Mouse (Mus musculus): ENCODE data around the gene Il13.

GRCm38 (mm10) chr11:53623573-53623972, 10.9 kb downstream of the Il13 start:
- TF ChIP-seq CTCF (IDR thresholded peaks at IDR 0.05 in 2 of 3, conservative IDR thresholded peaks at IDR 0.05 in 1 of 3; ENCODE audit: control insufficient read depth in 1 of 3, insufficient read depth in 1 of 3, low read depth in 2 of 3, low read length in 3 of 3, poor library complexity in 1 of 3, severe bottlenecking in 1 of 3) (no peak), SMC3 (IDR thresholded peaks at IDR 0.05; ENCODE audit: low read depth, low read length) (no peak), NELFE (IDR thresholded peaks at IDR 0.05; ENCODE audit: low read depth, low read length) (no peak), E2F4 (IDR thresholded peaks at IDR 0.05; ENCODE audit: borderline replicate concordance, low read depth, low read length) (no peak), POLR2A (IDR thresholded peaks at IDR 0.05; ENCODE audit: control insufficient read depth in 1 of 2, insufficient read depth in 1 of 2, low read depth in 1 of 2, low read length in 2 of 2, poor library complexity in 1 of 2) (no peak), USF2 (IDR thresholded peaks at IDR 0.05; ENCODE audit: borderline replicate concordance in 1 of 2, insufficient read depth in 1 of 2, low read depth in 1 of 2, low read length in 2 of 2) (no peak), NRF1 (IDR thresholded peaks at IDR 0.05; ENCODE audit: insufficient read depth, low read depth, low read length, poor library complexity, severe bottlenecking) (no peak), CHD1 (IDR thresholded peaks at IDR 0.05; ENCODE audit: low read depth, low read length) (no peak), HCFC1 (IDR thresholded peaks at IDR 0.05; ENCODE audit: low read depth, low read length) (no peak), EP300 (IDR thresholded peaks at IDR 0.05; ENCODE audit: low read depth in 1 of 2, low read length in 2 of 2) (peak; percentile 65 to 78), GATA1 (IDR thresholded peaks at IDR 0.05; ENCODE audit: low read depth, low read length) (peak; percentile 89), ELF1 (IDR thresholded peaks at IDR 0.05; ENCODE audit: low read depth, low read length) (no peak)
